Mouse (Mus musculus) embryonic facial prominence, embryonic 12.5 days (tissue): Measurements from ENCODE around the gene Casz1. TPM values are rescaled to one million over a fixed set of nuclear protein-coding genes. Genes with fewer than 3 reads are reported as not detected.

Source experiments
- ATAC-seq: fragments of 200-750 bp; cut with Nextera tagmentation; 2 replicates; pipeline ENCODE4 v1.8.0; 2017; ENCODE audit not compliant: insufficient number of reproducible peaks, insufficient read depth, low FRiP score, low TSS enrichment
- H3K27ac ChIP-seq: fragments of 300-500 bp; sonication (generic); 2 replicates; pipeline ENCODE4 v1.5.1; 2016; ENCODE audit warnings: mild to moderate bottlenecking
- H3K27me3 ChIP-seq: fragments of 300-500 bp; sonication (generic); 2 replicates; pipeline ENCODE4 v1.6.1; 2016; ENCODE audit warnings: mild to moderate bottlenecking, moderate library complexity
- H3K36me3 ChIP-seq: fragments of 300-500 bp; sonication (generic); 2 replicates; pipeline ENCODE4 v1.6.1; 2016; ENCODE audit warnings: mild to moderate bottlenecking
- H3K4me1 ChIP-seq: fragments of 300-500 bp; sonication (generic); 2 replicates; pipeline ENCODE4 v1.6.1; 2016
- H3K4me2 ChIP-seq: fragments of 300-500 bp; sonication (generic); replicated peaks from 2 replicates; pipeline ENCODE4 v1.6.1; 2016; ENCODE audit warnings: mild to moderate bottlenecking, moderate library complexity
- H3K4me3 ChIP-seq: fragments of 300-500 bp; sonication (generic); 2 replicates; pipeline ENCODE4 v1.5.1; 2016; ENCODE audit warnings: mild to moderate bottlenecking
- H3K9ac ChIP-seq: fragments of 300-500 bp; sonication (generic); 2 replicates; pipeline ENCODE4 v1.6.1; 2016; ENCODE audit warnings: mild to moderate bottlenecking, moderate library complexity
- H3K9me3 ChIP-seq: fragments of 300-500 bp; sonication (generic); 2 replicates; pipeline ENCODE4 v1.6.1; 2016; ENCODE audit warnings: mild to moderate bottlenecking, moderate library complexity
- WGBS: fragments of 180-500 bp; shearing (Covaris S2); methylation state at CpG from one replicate; pipeline ENCODE4 v1.1.7; 2016; 5-methylcytosine and 5-hydroxymethylcytosine counted together
- polyA plus RNA-seq: library from polyadenylated mRNA; unstranded; fragments of >200 nt; fragmentation: Nextera tagmentation; extraction: Ambion mirVana; gene quantifications from 2 replicates; pipeline ENCODE4 v1.2.1, GENCODE M21; 2016

Gene Casz1
- polyA plus RNA-seq, 1 experiment from 2014 or later, result 4.6 TPM

GRCm38 (mm10) chr4:148775476-148776269 lies 28.6 kb upstream of the Casz1 start:
- Histone ChIP-seq H3K27ac (no peak overlapping the region), H3K27me3 (peaks cover 51% of the 10 kb centered on the region), H3K9ac (no peak overlapping the region), H3K4me1 (peaks cover 18% of the 10 kb centered on the region), H3K4me3 (no peak overlapping the region), H3K4me2 (no peak overlapping the region), H3K9me3 (no peaks in the 10 kb centered on the region), H3K36me3 (no peaks in the 10 kb centered on the region)
- WGBS, result 51% methylated on average over 10 of the region's 10 CpGs
- no peak for ATAC-seq

DNA sequence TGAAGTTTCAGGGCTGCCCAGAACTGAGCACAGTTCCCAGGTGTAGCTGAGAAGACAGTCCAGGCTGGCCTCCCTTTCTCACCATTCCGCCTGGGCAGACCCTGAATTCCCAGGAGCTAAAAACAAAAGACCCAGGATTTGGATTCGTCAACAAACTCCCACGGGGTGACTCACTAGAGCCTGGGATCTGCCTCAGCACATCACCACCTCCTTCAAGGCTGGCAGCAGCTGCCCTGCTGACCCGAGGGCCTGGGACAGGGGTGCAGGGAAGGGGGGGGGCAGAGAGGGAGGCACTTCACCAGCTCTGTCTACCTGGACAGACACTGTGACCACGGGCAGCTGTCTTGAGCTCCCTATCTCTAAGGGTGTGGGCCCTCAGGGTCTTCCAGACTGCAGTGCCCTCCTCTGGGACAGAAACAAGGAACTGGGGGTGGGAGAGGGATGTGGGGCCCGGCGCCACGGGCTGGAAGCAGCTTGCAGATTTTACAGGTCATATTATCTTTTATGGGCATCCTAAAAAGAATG lies 24.1 kb upstream of the Casz1 start:
- H3K36me3 ChIP-seq, result no peaks in the 10 kb centered on the region
- no peak overlapping the region for H3K4me3 ChIP-seq
- 0 out of 2 replicates have a peak, but pooled peaks cover 4% of the 10 kb centered on the region for H3K4me1 ChIP-seq
- H3K4me2 ChIP-seq, result no peak overlapping the region
- WGBS, result 47% methylated on average over 8 of the region's 8 CpGs
- no peaks in the 10 kb centered on the region for H3K9me3 ChIP-seq
- peaks cover 15% of the 10 kb centered on the region for H3K27me3 ChIP-seq
- H3K9ac ChIP-seq, result no peak overlapping the region
- H3K27ac ChIP-seq, result no peak overlapping the region
- no peak for ATAC-seq

GRCm38 (mm10) chr4:148781516-148781915 lies 22.7 kb upstream of the Casz1 start:
- Histone ChIP-seq H3K27ac (no peak overlapping the region), H3K4me1 (no peaks in the 10 kb centered on the region), H3K4me3 (no peak overlapping the region), H3K9me3 (no peaks in the 10 kb centered on the region), H3K36me3 (no peaks in the 10 kb centered on the region), H3K27me3 (peaks cover 4% of the 10 kb centered on the region; the same call in 1 of the 2 replicates), H3K9ac (no peak overlapping the region), H3K4me2 (no peak overlapping the region)
- 59% methylated on average over 7 of the region's 7 CpGs for WGBS
- ATAC-seq, result no peak

- WGBS, result 68% methylated on average over 6 of the region's 6 CpGs
- Histone ChIP-seq H3K9ac (no peak overlapping the region), H3K4me2 (no peak overlapping the region), H3K4me3 (no peak overlapping the region), H3K9me3 (no peaks in the 10 kb centered on the region), H3K27ac (no peak overlapping the region), H3K27me3 (peaks cover 9% of the 10 kb centered on the region; the same call in 1 of the 2 replicates), H3K4me1 (no peaks in the 10 kb centered on the region), H3K36me3 (no peaks in the 10 kb centered on the region)
- ATAC-seq, result no peak
Observed at GRCm38 (mm10) chr4:148782880-148783279, 21.3 kb upstream of the Casz1 start.

- H3K4me1 ChIP-seq, result no peaks in the 10 kb centered on the region
Observed at GRCm38 (mm10) chr4:148783760-148784159, 20.5 kb upstream of the Casz1 start.

GRCm38 (mm10) chr4:148785053-148785567 lies 19.1 kb upstream of the Casz1 start:
- H3K36me3 ChIP-seq, result no peaks in the 10 kb centered on the region
- H3K27me3 ChIP-seq, result peaks cover 9% of the 10 kb centered on the region; the same call in 1 of the 2 replicates
- ATAC-seq, result no peak
- H3K27ac ChIP-seq, result no peak overlapping the region
- no peak overlapping the region for H3K4me3 ChIP-seq
- no peaks in the 10 kb centered on the region for H3K9me3 ChIP-seq
- no peaks in the 10 kb centered on the region for H3K4me1 ChIP-seq
- no peak overlapping the region for H3K9ac ChIP-seq
- WGBS, result 93% methylated on average over 6 of the region's 6 CpGs
- no peak overlapping the region for H3K4me2 ChIP-seq

More at GRCm38 (mm10) chr4:148783760-148784159, 20.5 kb upstream of the Casz1 start:
- Histone ChIP-seq H3K4me3 (no peak overlapping the region), H3K36me3 (no peaks in the 10 kb centered on the region), H3K9me3 (no peaks in the 10 kb centered on the region), H3K27ac (no peak overlapping the region), H3K4me2 (no peak overlapping the region), H3K27me3 (peaks cover 12% of the 10 kb centered on the region; the same call in 1 of the 2 replicates), H3K9ac (no peak overlapping the region)
- WGBS, result 74% methylated on average over 6 of the region's 6 CpGs
- no peak for ATAC-seq

DNA sequence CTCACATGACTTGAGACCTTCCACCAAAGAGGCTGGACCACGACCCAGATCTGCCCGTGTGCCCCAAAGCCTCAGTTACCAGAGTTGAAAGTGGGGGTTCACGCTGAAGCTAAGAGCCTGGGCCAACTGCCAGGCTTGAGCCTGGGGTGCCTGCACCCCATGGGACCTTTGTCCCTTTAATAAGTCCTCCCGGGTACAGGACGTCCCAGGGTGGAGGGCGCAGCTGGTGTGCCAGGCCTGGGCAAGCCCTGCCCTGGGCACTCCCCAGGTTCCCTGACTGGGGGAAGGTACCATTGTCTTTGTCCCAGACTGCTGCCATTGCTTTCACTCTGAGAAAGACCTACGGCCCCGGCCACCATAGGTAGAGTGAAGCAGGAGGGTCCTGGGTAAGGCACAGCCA lies 18.2 kb upstream of the Casz1 start:
- Histone ChIP-seq H3K9me3 (no peaks in the 10 kb centered on the region), H3K27ac (no peak overlapping the region), H3K27me3 (peaks cover 11% of the 10 kb centered on the region; the same call in 1 of the 2 replicates), H3K36me3 (no peaks in the 10 kb centered on the region), H3K4me1 (no peaks in the 10 kb centered on the region), H3K4me2 (no peak overlapping the region), H3K9ac (no peak overlapping the region), H3K4me3 (no peak overlapping the region)
- ATAC-seq, result no peak
- 62% methylated on average over 8 of the region's 8 CpGs for WGBS

GRCm38 (mm10) chr4:148790940-148791339 lies 13.3 kb upstream of the Casz1 start:
- no peak overlapping the region for H3K9ac ChIP-seq
- peaks cover 20% of the 10 kb centered on the region for H3K27me3 ChIP-seq
- no peak for ATAC-seq
- H3K36me3 ChIP-seq, result no peaks in the 10 kb centered on the region
- no peak overlapping the region for H3K4me3 ChIP-seq
- no peaks in the 10 kb centered on the region for H3K9me3 ChIP-seq
- no peak overlapping the region for H3K27ac ChIP-seq
- WGBS, result 77% methylated on average over 8 of the region's 8 CpGs
- H3K4me1 ChIP-seq, result no peaks in the 10 kb centered on the region
- H3K4me2 ChIP-seq, result no peak overlapping the region

DNA sequence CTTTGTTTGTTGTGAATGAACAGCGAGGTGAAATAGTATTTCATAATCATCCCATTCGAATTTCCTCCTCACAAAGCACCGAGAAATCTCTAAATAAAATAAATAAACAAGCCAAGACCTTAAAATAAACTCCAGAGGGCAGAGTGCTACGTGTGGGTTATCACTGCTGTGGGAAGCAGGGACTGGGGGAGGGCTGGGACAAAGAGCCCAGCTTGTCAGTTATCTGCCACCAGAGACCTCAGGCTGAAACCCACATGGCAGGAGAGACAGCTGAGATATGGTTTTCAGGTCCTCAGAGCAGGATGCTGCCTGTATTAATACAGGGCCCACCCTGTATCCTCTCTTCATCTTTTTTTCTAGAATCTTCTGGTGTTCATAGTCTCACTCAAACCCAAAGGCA lies 9.2 kb upstream of the Casz1 start:
- Histone ChIP-seq H3K4me3 (no peak overlapping the region), H3K9ac (no peak overlapping the region), H3K9me3 (no peaks in the 10 kb centered on the region), H3K27ac (no peak overlapping the region), H3K27me3 (peaks cover 27% of the 10 kb centered on the region), H3K36me3 (no peaks in the 10 kb centered on the region), H3K4me2 (no peak overlapping the region), H3K4me1 (no peaks in the 10 kb centered on the region)
- WGBS, result 42% methylated on average over 4 of the region's 4 CpGs
- no peak for ATAC-seq

- Histone ChIP-seq H3K4me1 (no peaks in the 10 kb centered on the region), H3K36me3 (no peaks in the 10 kb centered on the region), H3K9me3 (no peaks in the 10 kb centered on the region), H3K27ac (no peak overlapping the region), H3K9ac (no peak overlapping the region), H3K27me3 (peaks cover 40% of the 10 kb centered on the region), H3K4me2 (no peak overlapping the region), H3K4me3 (no peak overlapping the region)
- 74% methylated on average over 12 of the region's 12 CpGs for WGBS
- no peak for ATAC-seq
Observed at GRCm38 (mm10) chr4:148797475-148798324, 6.5 kb upstream of the Casz1 start.

DNA sequence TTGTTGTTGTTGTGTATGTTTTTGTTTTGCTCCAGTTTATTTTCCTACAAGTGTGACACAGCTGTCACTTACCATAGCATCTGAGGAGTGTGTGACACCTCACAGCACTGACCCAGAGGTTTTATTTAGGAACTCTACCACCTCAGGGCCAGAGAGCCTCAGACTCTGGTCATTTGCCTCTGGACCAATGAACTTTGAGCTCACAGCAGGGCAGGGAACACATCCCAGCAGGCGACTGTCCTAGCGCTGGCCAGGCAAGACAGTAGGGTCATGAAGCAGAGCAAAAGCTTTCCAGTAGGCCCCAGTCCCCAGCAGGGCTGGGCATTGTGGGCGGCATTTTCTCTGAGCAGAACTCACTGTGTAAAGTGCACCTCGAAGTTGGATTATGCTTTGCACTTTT lies 1.2 kb upstream of the Casz1 start:
- no peak overlapping the region for H3K27ac ChIP-seq
- H3K36me3 ChIP-seq, result no peaks in the 10 kb centered on the region
- no peak for ATAC-seq
- H3K27me3 ChIP-seq, result peaks cover 62% of the 10 kb centered on the region
- peaks cover 33% of the 10 kb centered on the region for H3K4me1 ChIP-seq
- no peak overlapping the region for H3K4me3 ChIP-seq
- no peaks in the 10 kb centered on the region for H3K9me3 ChIP-seq
- no peak overlapping the region for H3K4me2 ChIP-seq
- WGBS, result 17% methylated on average over 4 of the region's 4 CpGs
- H3K9ac ChIP-seq, result no peak overlapping the region
